Mouse (Mus musculus): Measurements from ENCODE around the gene Mrgpre.

The Mrgpre gene

GRCm38 (mm10) chr7:143783996-143784829 lies at the start of gene Mrgpre:
Gene Mrgpre, minus strand, starts transcription at chr7:143784500.
- peak; percentile 83 for DNase-seq (ENCODE audit: low read depth)

GRCm38 (mm10) chr7:143833581-143834190 lies 49.4 kb upstream of the Mrgpre start:
- no peak for DNase-seq (ENCODE audit: low read depth)

- no peak for DNase-seq (ENCODE audit: low read depth)
These were observed 48.3 kb upstream of the Mrgpre start for GRCm38 (mm10) chr7:143832611-143833010.

- peak; percentile 23 for DNase-seq (ENCODE audit: low read depth)
These were observed 47.9 kb upstream of the Mrgpre start for GRCm38 (mm10) chr7:143832196-143832595.

GRCm38 (mm10) chr7:143830399-143830798 lies 46.1 kb upstream of the Mrgpre start:
- DNase-seq (ENCODE audit: low read depth), result no peak

- DNase-seq (ENCODE audit: low read depth), result peak; percentile 95
These were observed 45.4 kb upstream of the Mrgpre start for GRCm38 (mm10) chr7:143829504-143830331.

GRCm38 (mm10) chr7:143826985-143827384 lies 42.7 kb upstream of the Mrgpre start:
- peak; percentile 24 for DNase-seq (ENCODE audit: low read depth)

GRCm38 (mm10) chr7:143823266-143823605 lies 38.9 kb upstream of the Mrgpre start:
- no peak for DNase-seq (ENCODE audit: low read depth)

- DNase-seq (ENCODE audit: low read depth), result peak; percentile 98
These were observed 38.3 kb upstream of the Mrgpre start, which contains the start of the genes Nadsyn1 and Dhcr7 for GRCm38 (mm10) chr7:143822375-143823265. Gene Nadsyn1, minus strand, starts transcription at chr7:143822849. Gene Dhcr7, plus strand, starts transcription at chr7:143823145.

- DNase-seq (ENCODE audit: low read depth), result no peak
These were observed 36.9 kb upstream of the Mrgpre start for GRCm38 (mm10) chr7:143821241-143821640.

- no peak for DNase-seq (ENCODE audit: low read depth)
These were observed 34.9 kb upstream of the Mrgpre start for GRCm38 (mm10) chr7:143819201-143819600.

- DNase-seq (ENCODE audit: low read depth), result peak; percentile 22
These were observed 24.6 kb upstream of the Mrgpre start for GRCm38 (mm10) chr7:143808909-143809308.

- no peak for DNase-seq (ENCODE audit: low read depth)
These were observed 20.9 kb upstream of the Mrgpre start for GRCm38 (mm10) chr7:143805199-143805624.

GRCm38 (mm10) chr7:143801195-143802065 lies 17.1 kb upstream of the Mrgpre start:
- peak; percentile 43 for DNase-seq (ENCODE audit: low read depth)

- no peak for DNase-seq (ENCODE audit: low read depth)
These were observed 16.5 kb upstream of the Mrgpre start for GRCm38 (mm10) chr7:143800770-143801169.

- DNase-seq (ENCODE audit: low read depth), result no peak
These were observed 14.5 kb upstream of the Mrgpre start for GRCm38 (mm10) chr7:143798783-143799182.

- DNase-seq (ENCODE audit: low read depth), result peak; percentile 30
These were observed 8.8 kb upstream of the Mrgpre start for GRCm38 (mm10) chr7:143793121-143793520.

- no peak for DNase-seq (ENCODE audit: low read depth)
These were observed 8.2 kb upstream of the Mrgpre start for GRCm38 (mm10) chr7:143792336-143792985.

GRCm38 (mm10) chr7:143783378-143783995 lies 813 bp downstream of the Mrgpre start:
- DNase-seq (ENCODE audit: low read depth), result no peak
